Mouse (Mus musculus) Patski (cell line): Measurements from ENCODE around the gene Pde10a. TPM values are rescaled to one million over a fixed set of nuclear protein-coding genes. Genes with fewer than 3 reads are reported as not detected.

Experiments used
- ATAC-seq: fragments of 100-300 bp; one replicate; pipeline ENCODE4 v1.8.0; 2021
- CTCF ChIA-PET: fragments of 350-600 bp; sonication (Branson Sonifier 250); formaldehyde crosslinking; loops from one replicate; lab custom pipeline; 2022; ENCODE audit warnings: inconsistent platforms; lab: Charles Lee
- POLR2A ChIA-PET: fragments of 350-600 bp; sonication (Branson Sonifier 250); formaldehyde crosslinking; loops from one replicate; lab custom pipeline; 2022; ENCODE audit warnings: antibody characterized with exemption, inconsistent platforms; lab: Charles Lee
- DNase-seq: peaks from one replicate; pipeline ENCODE4 v3.0.0-alpha.2; 2011; ENCODE audit warnings: low read depth, low spot score
- H3K27me3 ChIP-seq: fragments of 371-371 bp; one replicate; pipeline ENCODE4 v1.5.1; 2021
- CTCF ChIP-seq: fragments of 100-300 bp; IDR thresholded peaks from one replicate; pipeline ENCODE4 v1.5.1; 2021
- in situ Hi-C: fragments of 300-500 bp; cut with MboI; formaldehyde crosslinking; loops from 3 replicates; pipeline ENCODE4 v1.11.1; 2018; ENCODE audit warnings: low pct_unique_long_range_greater_than_20kb, mixed read lengths
- polyA plus RNA-seq: library from polyadenylated mRNA; unstranded; gene quantifications from one replicate; pipeline ENCODE4 v1.2.3, GENCODE M21; 2021

The Pde10a gene
- polyA plus RNA-seq, 1 experiment from 2014 or later, result 7.7 TPM

DNA sequence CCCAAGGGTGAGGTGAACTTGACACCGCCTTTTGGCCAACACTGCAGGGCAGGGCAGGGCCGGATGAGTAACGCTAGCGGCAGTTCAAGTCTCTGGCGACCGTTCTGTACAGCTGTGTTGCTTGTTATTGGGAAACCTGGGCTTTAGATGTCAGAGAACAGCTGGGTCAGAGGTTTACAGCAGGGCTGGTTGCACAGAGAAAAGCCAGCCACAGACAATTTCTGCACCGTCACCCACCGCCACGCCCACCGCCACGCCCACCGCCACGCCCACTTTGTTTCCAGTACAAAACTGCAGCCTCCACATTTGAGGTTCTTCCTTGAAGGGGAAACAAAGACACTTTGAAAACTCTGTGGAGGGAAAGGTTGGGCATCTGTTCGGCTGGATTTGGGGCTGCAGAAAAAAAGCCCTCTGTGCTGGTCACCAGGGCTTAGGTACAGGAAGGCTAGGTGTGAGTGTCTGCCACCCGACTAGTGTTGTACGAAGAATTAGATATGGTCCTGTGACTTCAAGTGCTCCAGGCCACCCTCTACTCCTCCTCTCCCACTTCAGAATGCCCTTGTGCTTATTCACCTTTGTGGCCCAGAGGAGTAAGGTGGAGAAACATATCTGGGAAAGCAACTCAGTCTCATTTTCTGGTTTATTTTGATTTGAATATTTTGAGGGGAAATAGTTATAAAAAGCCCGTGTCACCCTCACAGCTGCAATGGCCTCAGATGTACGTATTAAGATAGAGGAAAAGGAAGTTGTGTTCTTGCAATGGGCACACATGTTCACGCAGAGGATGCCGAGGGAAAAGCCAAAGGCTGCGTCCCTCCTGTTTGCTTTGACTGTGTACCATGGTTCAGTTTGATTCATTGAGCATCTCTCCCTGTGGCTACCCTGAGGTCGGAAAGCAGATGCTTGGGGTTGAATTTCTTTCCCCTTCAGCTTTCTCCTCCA lies 331.5 kb downstream of the Pde10a start:
- ATAC-seq, result peak; percentile 73
- CTCF ChIA-PET, result interaction anchor here (0.6 to 5.8 kb wide), 9 partner anchors 8 to 145 kb away, joined by 3 to 55 read pairs (median 4); no protein-coding TSS in a partner anchor
- peaks cover 2% of the 10 kb centered on the region for H3K27me3 ChIP-seq
- POLR2A ChIA-PET, result interaction anchor here (1.1 to 1.7 kb wide), 3 partner anchors 16 to 138 kb away, joined by 3 read pairs; no protein-coding TSS in a partner anchor
- TF ChIP-seq CTCF, result no peak
- DNase-seq, result peak; percentile 72
- in situ Hi-C loops, result loop anchor here (25.0 kb wide), 1 partner anchor 1994 kb away; no protein-coding TSS in a partner anchor

GRCm38 (mm10) chr17:8858636-8859421 lies 333.7 kb downstream of the Pde10a start:
- in situ Hi-C loops, result loop anchor here (25.0 kb wide), 1 partner anchor 1997 kb away; no protein-coding TSS in a partner anchor
- ChIA-PET CTCF (interaction anchor here (0.6 to 4.3 kb wide), 23 partner anchors 8 to 156 kb away, joined by 3 to 21 read pairs (median 5); partner anchors contain the start of gene 1700010I14Rik), POLR2A (interaction anchor here (0.6 to 1.7 kb wide), 9 partner anchors 10 to 156 kb away, joined by 3 to 9 read pairs (median 4); no protein-coding TSS in a partner anchor)
- no peak for TF ChIP-seq CTCF
- ATAC-seq, result no peak
- no peaks in the 10 kb centered on the region for H3K27me3 ChIP-seq
- no peak for DNase-seq

DNA sequence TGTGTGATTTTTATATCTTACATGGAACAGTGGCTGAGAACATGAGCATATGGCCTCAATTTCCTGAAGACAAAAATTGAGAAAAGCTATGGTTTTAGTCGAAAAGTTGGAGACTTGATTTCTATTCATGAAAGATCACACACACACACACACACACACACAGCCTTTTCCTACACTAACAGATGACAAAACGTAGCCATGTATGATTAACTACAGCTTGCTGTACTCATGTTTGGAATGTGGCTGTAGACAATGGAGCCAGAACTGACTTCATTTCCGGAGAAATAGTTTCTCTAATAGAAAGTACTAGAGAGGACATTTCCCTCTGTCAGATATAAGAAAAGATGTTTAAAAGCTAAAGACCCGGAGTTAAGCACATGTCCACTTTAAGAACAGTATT lies 334.3 kb downstream of the Pde10a start:
- ATAC-seq, result no peak
- in situ Hi-C loops, result loop anchor here (25.0 kb wide), 1 partner anchor 1997 kb away; no protein-coding TSS in a partner anchor
- H3K27me3 ChIP-seq, result no peaks in the 10 kb centered on the region
- POLR2A ChIA-PET, result interaction anchor here (0.7 to 1.7 kb wide), 6 partner anchors 13 to 131 kb away, joined by 3 to 9 read pairs (median 5); no protein-coding TSS in a partner anchor
- no peak for DNase-seq
- TF ChIP-seq CTCF, result no peak
- CTCF ChIA-PET, result interaction anchor here (0.6 to 4.3 kb wide), 20 partner anchors 9 to 156 kb away, joined by 3 to 21 read pairs (median 6); partner anchors contain the start of gene 1700010I14Rik

DNA sequence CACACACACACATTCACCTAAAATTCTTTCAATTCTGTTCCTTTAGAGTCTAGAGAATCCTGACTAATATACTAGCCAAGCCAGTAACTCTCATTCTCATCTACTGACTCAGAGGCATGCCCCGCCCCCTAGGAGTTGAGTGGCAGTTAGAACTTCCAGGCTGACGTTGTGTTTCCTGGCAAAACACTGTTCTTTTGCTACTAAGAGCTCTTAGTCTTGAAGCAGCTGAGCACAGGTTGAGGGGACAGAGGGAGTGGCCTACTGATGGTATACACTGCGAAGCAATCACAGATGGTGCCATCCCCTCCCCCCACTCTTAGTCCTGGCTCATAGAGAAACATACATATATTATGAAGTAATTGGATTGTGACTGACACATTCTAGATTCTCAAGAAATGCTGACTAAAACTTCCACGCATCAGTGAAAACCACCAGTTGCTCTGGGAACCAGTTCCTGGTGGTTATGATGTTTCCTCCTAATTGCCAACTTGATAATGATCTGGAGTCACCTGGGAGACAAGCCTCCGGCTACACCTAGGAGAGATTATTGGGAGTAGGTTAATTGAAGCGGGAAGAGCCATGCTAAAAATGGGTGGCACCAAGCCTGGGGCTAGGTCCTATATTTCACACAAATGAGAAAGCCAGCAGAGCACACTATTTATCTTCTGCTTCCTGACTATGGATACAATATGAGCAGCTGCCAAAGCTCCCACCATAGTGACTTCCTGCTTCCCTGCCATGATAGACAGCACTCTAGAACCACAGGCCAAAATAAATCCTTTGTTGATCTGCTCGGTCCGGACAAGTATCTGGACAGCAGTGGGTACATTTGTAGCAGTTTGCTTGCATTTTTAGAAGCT lies 339.7 kb downstream of the Pde10a start:
- in situ Hi-C loops, result loop anchor here (5.0 to 25.0 kb wide), 3 partner anchors 63 to 2003 kb away; partner anchors contain the start of gene 1700010I14Rik
- DNase-seq (peak; percentile 100), ATAC-seq (peak; percentile 89)
- TF ChIP-seq CTCF, result no peak
- POLR2A ChIA-PET, result interaction anchor here (0.7 to 1.8 kb wide), 7 partner anchors 14 to 221 kb away, joined by 3 to 7 read pairs (median 3); partner anchors contain the start of gene 1700010I14Rik
- H3K27me3 ChIP-seq, result no peaks in the 10 kb centered on the region
- CTCF ChIA-PET, result interaction anchor here (0.6 to 6.3 kb wide), 40 partner anchors 8 to 147 kb away, joined by 3 to 89 read pairs (median 5); partner anchors contain the start of gene 1700010I14Rik

GRCm38 (mm10) chr17:8867331-8868237 lies 342.4 kb downstream of the Pde10a start:
- DNase-seq (no peak), ATAC-seq (no peak)
- CTCF ChIA-PET, result interaction anchor here (1.0 to 6.3 kb wide), 7 partner anchors 10 to 124 kb away, joined by 3 to 89 read pairs (median 4); partner anchors contain the start of gene 1700010I14Rik
- no peak for TF ChIP-seq CTCF
- in situ Hi-C loops, result loop anchor here (5.0 to 25.0 kb wide), 2 partner anchors 120 to 2005 kb away; partner anchors contain the start of gene 1700010I14Rik
- H3K27me3 ChIP-seq, result no peaks in the 10 kb centered on the region
- POLR2A ChIA-PET, result interaction anchor here (0.6 kb wide), 1 partner anchor 137 kb away, joined by 8 read pairs; no protein-coding TSS in a partner anchor

GRCm38 (mm10) chr17:8869287-8869686 lies 344.1 kb downstream of the Pde10a start:
- ChIA-PET CTCF (interaction anchor here (1.0 to 2.3 kb wide), 11 partner anchors 10 to 122 kb away, joined by 3 to 15 read pairs (median 4); partner anchors contain the start of gene 1700010I14Rik), POLR2A (interaction anchor here (0.7 kb wide), 1 partner anchor 925 kb away, joined by 6 read pairs; no protein-coding TSS in a partner anchor)
- in situ Hi-C loops, result loop anchor here (5.0 to 25.0 kb wide), 2 partner anchors 118 to 2007 kb away; partner anchors contain the start of gene 1700010I14Rik
- TF ChIP-seq CTCF, result no peak
- ATAC-seq (no peak), DNase-seq (no peak)
- no peaks in the 10 kb centered on the region for H3K27me3 ChIP-seq

GRCm38 (mm10) chr17:8870848-8871247 lies 345.7 kb downstream of the Pde10a start:
- no peak for ATAC-seq
- in situ Hi-C loops, result loop anchor here (25.0 kb wide), 1 partner anchor 2009 kb away; no protein-coding TSS in a partner anchor
- TF ChIP-seq CTCF, result no peak
- POLR2A ChIA-PET, result interaction anchor here (1.3 kb wide), 1 partner anchor 12 kb away, joined by 3 read pairs; no protein-coding TSS in a partner anchor
- CTCF ChIA-PET, result interaction anchor here (1.0 to 2.3 kb wide), 5 partner anchors 10 to 96 kb away, joined by 4 to 15 read pairs (median 5); no protein-coding TSS in a partner anchor
- no peak for DNase-seq
- H3K27me3 ChIP-seq, result no peaks in the 10 kb centered on the region
